Mouse (Mus musculus) liver, embryonic 16.5 days (tissue): Measurements from ENCODE around the gene Gprasp1. TPM values are rescaled to one million over a fixed set of nuclear protein-coding genes. Genes with fewer than 3 reads are reported as not detected.
A peak's percentile ranks its signal among the peaks of the same experiment; 100 is the strongest.
"Not testable (repeated sequence)": the region's sequence is repeated elsewhere in the genome, so short reads cannot be mapped to it uniquely, and the experiment has no call there.

Source experiments
- ATAC-seq: fragments of 200-750 bp; cut with Nextera tagmentation; 2 replicates; pipeline ENCODE4 v1.8.0; 2017; ENCODE audit warnings: low read depth, mild to moderate bottlenecking, moderate number of reproducible peaks, moderate library complexity
- H3K27ac ChIP-seq: fragments of 300-500 bp; sonication (generic); 2 replicates; pipeline ENCODE4 v1.5.1; 2014; ENCODE audit warnings: mild to moderate bottlenecking, low read length
- H3K27me3 ChIP-seq: fragments of 300-500 bp; sonication (generic); 2 replicates; pipeline ENCODE4 v1.6.1; 2014; ENCODE audit warnings: low read depth, low read length, mixed read lengths; ENCODE audit not compliant: control insufficient read depth, insufficient read depth
- H3K36me3 ChIP-seq: fragments of 300-500 bp; sonication (generic); 2 replicates; pipeline ENCODE4 v1.6.1; 2014; ENCODE audit warnings: mild to moderate bottlenecking; ENCODE audit not compliant: control insufficient read depth, insufficient read depth
- H3K4me1 ChIP-seq: fragments of 300-500 bp; sonication (generic); 2 replicates; pipeline ENCODE4 v1.6.1; 2014; ENCODE audit warnings: low read depth, low read length, mixed read lengths; ENCODE audit not compliant: control insufficient read depth
- H3K4me2 ChIP-seq: fragments of 300-500 bp; sonication (generic); 2 replicates; pipeline ENCODE4 v1.6.1; 2014; ENCODE audit warnings: low read depth, low read length, mixed read lengths
- H3K4me3 ChIP-seq: fragments of 300-500 bp; sonication (generic); 2 replicates; pipeline ENCODE4 v1.5.1; 2014; ENCODE audit warnings: low read depth, mild to moderate bottlenecking, low read length
- H3K9ac ChIP-seq: fragments of 300-500 bp; sonication (generic); 2 replicates; pipeline ENCODE4 v1.6.1; 2014; ENCODE audit warnings: low read depth, low read length
- H3K9me3 ChIP-seq: fragments of 300-500 bp; sonication (generic); replicated peaks from 2 replicates; pipeline ENCODE4 v1.6.1; 2016; ENCODE audit warnings: low read length; ENCODE audit not compliant: control insufficient read depth
- WGBS: fragments of 180-500 bp; shearing (Covaris S2); extraction: QIAGEN DNeasy Blood & Tissue Kit; methylation state at CpG from one replicate; pipeline ENCODE4 v1.1.7; 2014; ENCODE audit not compliant: insufficient replicate concordance; 5-methylcytosine and 5-hydroxymethylcytosine counted together
- microRNA counts: library from miRNA; unstranded; fragments of <30 nt; microRNA quantifications from one replicate; lab custom pipeline; 2016
- microRNA-seq: library from miRNA; unstranded; fragments of <30 nt; microRNA quantifications from one replicate; pipeline ENCODE4, GENCODE M21; 2016
- polyA plus RNA-seq: library from polyadenylated mRNA; unstranded; fragments of >200 nt; fragmentation: Nextera tagmentation; extraction: Ambion mirVana; gene quantifications from 2 replicates; pipeline ENCODE4 v1.2.1, GENCODE M21; 2015

The Gprasp1 gene
- polyA plus RNA-seq, 1 experiment from 2014 or later: 6.5 TPM

- H3K36me3 ChIP-seq: no peaks in the 10 kb centered on the region
- H3K27ac ChIP-seq: no peak overlapping the region
- no peaks in the 10 kb centered on the region for H3K4me1 ChIP-seq
- no peak overlapping the region for H3K9ac ChIP-seq
- no peaks in the 10 kb centered on the region for H3K27me3 ChIP-seq
- H3K4me2 ChIP-seq: no peak overlapping the region
- H3K9me3 ChIP-seq: no peaks in the 10 kb centered on the region
- H3K4me3 ChIP-seq: no peak overlapping the region
- ATAC-seq: no peak
- WGBS: 65% methylated on average over 3 of the region's 3 CpGs
Observed at GRCm38 (mm10) chrX:135804149-135804548, 61.6 kb downstream of the Gprasp1 start.

DNA sequence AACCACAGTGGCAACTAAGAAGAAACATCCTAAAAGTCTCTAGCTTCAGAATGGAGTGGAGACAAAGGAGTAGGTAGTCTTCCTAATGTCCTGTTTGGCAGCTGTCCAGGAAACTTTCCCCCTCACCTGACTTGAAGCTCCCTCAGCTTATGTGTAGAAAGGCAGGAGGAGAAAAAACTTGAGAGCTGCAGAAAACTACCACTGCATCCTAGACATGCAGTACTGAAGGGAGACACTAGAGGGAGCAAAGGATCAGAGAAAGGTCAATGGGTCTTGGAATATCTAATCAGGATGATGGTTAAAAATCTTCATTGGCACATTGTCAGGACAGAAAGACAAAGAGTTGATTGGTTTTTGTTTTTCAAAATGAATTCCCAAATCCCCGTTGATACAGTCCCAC is 63.2 kb downstream of the Gprasp1 start:
- no peaks in the 10 kb centered on the region for H3K27me3 ChIP-seq
- no peak for ATAC-seq
- H3K4me2 ChIP-seq: no peak overlapping the region
- WGBS: 14% methylated on average over 1 of the region's 1 CpGs
- H3K27ac ChIP-seq: no peak overlapping the region
- H3K4me1 ChIP-seq: no peaks in the 10 kb centered on the region
- H3K36me3 ChIP-seq: no peaks in the 10 kb centered on the region
- no peaks in the 10 kb centered on the region for H3K9me3 ChIP-seq
- no peak overlapping the region for H3K4me3 ChIP-seq
- no peak overlapping the region for H3K9ac ChIP-seq

DNA sequence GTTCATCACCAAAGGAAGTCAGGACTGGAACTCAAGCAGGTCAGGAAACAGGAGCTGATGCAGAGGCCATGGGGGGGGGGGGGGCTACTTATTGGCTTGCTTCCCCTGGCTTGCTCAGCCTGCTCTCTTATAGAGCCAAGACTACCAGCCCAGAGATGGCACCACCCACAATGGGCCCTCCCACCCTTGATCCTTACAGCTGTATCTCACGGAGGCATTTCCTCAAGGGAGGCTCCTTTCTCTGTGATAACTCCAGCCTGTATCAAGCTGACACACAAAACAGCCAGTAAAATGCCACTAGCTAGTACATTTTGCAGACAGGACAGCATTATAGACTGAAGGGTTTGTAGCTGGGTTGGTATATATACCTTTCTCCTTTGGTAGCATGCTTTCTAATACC is 93.4 kb downstream of the Gprasp1 start:
- H3K4me1 ChIP-seq, H3K4me2 ChIP-seq, H3K27me3 ChIP-seq, H3K27ac ChIP-seq, H3K9me3 ChIP-seq, ATAC-seq, H3K4me3 ChIP-seq, H3K9ac ChIP-seq, H3K36me3 ChIP-seq: not testable (repeated sequence)
- 18% methylated on average over 1 of the region's 1 CpGs for WGBS

- Histone ChIP-seq H3K4me2 (no peak overlapping the region), H3K4me3 (no peak overlapping the region), H3K27me3 (no peaks in the 10 kb centered on the region), H3K27ac (no peak overlapping the region), H3K36me3 (no peaks in the 10 kb centered on the region), H3K9ac (no peak overlapping the region), H3K9me3 (no peaks in the 10 kb centered on the region), H3K4me1 (no peaks in the 10 kb centered on the region)
- no peak for ATAC-seq
- WGBS: 51% methylated on average over 2 of the region's 2 CpGs
Observed at GRCm38 (mm10) chrX:135837896-135838295, 95.4 kb downstream of the Gprasp1 start.

GRCm38 (mm10) chrX:135838521-135839360 is 96.2 kb downstream of the Gprasp1 start, which contains the start of gene Gprasp2:
Gene Gprasp2 (plus strand): TSS chrX:135839034.
- peak within 1 kb of the TSS; percentile 39 for H3K4me2 ChIP-seq
- 13% methylated on average over 18 of the region's 32 CpGs for WGBS
- 0 out of 2 replicates have a peak, but pooled peaks have one; percentile 39 for ATAC-seq
- not testable (repeated sequence) for H3K27me3 ChIP-seq, H3K36me3 ChIP-seq, H3K27ac ChIP-seq, H3K9me3 ChIP-seq, H3K4me1 ChIP-seq, H3K9ac ChIP-seq
- H3K4me3 ChIP-seq: peak within 1 kb of the TSS; percentile 34

GRCm38 (mm10) chrX:135839397-135840391 is 97.2 kb downstream of the Gprasp1 start:
- not testable (repeated sequence) for H3K4me1 ChIP-seq, ATAC-seq, H3K9ac ChIP-seq, H3K27ac ChIP-seq, H3K36me3 ChIP-seq, H3K27me3 ChIP-seq, H3K9me3 ChIP-seq
- Histone ChIP-seq H3K4me3 (peak overlapping the region; percentile 34), H3K4me2 (peak overlapping the region; percentile 39)
- WGBS: 21% methylated on average over 14 of the region's 17 CpGs

MicroRNAs encoded within 50 kb of the gene (microRNA counts, 519-probe panel; counts per million panel counts)
- microRNA mmu-miR-1970 (lab: Ali Mortazavi, UCI): 60.7 counts per million

Small RNAs within 50 kb of the gene (microRNA-seq; reads per million reads assigned to microRNA genes)
- gene Mir1970: not detected
- not detected for gene Mir7646

Other genes starting within 250 kb of the Gprasp1 start
- gene AV320801, start 248.1 kb upstream of the Gprasp1 start, polyA plus RNA-seq: not detected in 2 replicates
- 0.05 and 0.14 TPM in 2 replicates for gene Nxf7, start 144.0 kb upstream of the Gprasp1 start, polyA plus RNA-seq
- not detected in 2 replicates for gene Prame, start 115.0 kb upstream of the Gprasp1 start, polyA plus RNA-seq
- not detected in 2 replicates for gene Tcp11x2, start 48.9 kb upstream of the Gprasp1 start, polyA plus RNA-seq
- not detected in 2 replicates for gene Tmsb15a, start 17.5 kb upstream of the Gprasp1 start, polyA plus RNA-seq
- 2.9 and 3.5 TPM in 2 replicates for gene Armcx5, start within 50 bp of the Gprasp1 start, polyA plus RNA-seq
- gene Bhlhb9, start 54.9 kb downstream of the Gprasp1 start, polyA plus RNA-seq: 9.8 and 10.4 TPM in 2 replicates
- gene Gprasp2, start 96.3 kb downstream of the Gprasp1 start, polyA plus RNA-seq: 1.4 and 1.5 TPM in 2 replicates